Mouse (Mus musculus) cortical plate, adult 2 months (tissue): ENCODE data around the gene Cntn6.

ENCODE experiments used
- CTCF ChIP-seq: fragments of 200-500 bp; IDR thresholded peaks from 2 replicates; pipeline ENCODE4 v1.5.1; 2011; ENCODE audit warnings: mild to moderate bottlenecking, control low read depth, low read length; ENCODE audit not compliant: insufficient read depth; ENCODE audit errors: extremely low read depth
- POLR2A ChIP-seq: fragments of 200-500 bp; IDR thresholded peaks from 2 replicates; pipeline ENCODE4 v1.6.1; 2011; ENCODE audit warnings: mild to moderate bottlenecking, low read length, control low read depth; ENCODE audit not compliant: insufficient read depth; ENCODE audit errors: extremely low read depth

DNA sequence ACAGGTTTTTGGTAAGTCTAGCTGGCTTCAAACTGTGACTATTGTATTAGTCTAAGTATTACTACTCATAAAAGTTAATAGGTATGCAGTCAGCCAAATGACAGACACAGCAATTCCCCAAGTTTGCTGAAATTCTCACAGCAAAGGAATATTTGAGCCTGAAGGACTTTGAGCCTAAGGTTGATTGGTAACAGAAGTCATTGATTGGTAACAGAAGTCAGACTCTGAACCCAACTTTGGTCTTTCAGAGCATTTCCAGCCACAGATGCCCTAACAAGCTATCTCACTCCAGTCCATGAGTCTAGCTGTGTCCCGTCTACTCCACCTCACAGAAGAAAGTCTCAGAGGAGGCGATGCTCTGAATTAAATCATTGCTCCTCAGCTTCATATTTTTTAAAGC lies 176.1 kb downstream of the Cntn6 start:
- TF ChIP-seq CTCF (no peak), POLR2A (no peak)
